Mouse (Mus musculus): ENCODE data around the gene Olfr799. TPM values are rescaled to one million over a fixed set of nuclear protein-coding genes. Genes with fewer than 3 reads are reported as not detected.

Olfr799 gene
- polyA plus RNA-seq (2012; rRNA removed): not detected in 2 replicates

- DNase-seq: no peak
- WGBS: 20% methylated on average over 1 of the region's 1 CpGs
- no peaks in the 10 kb centered on the region for H3K27me3 ChIP-seq (ENCODE audit: control insufficient read depth, insufficient read depth, low read length)
- H3K4me1 ChIP-seq (ENCODE audit: control insufficient read depth, insufficient read depth, low read length): no peaks in the 10 kb centered on the region
- no peak for TF ChIP-seq POLR2A (IDR thresholded peaks at IDR 0.05; ENCODE audit: borderline replicate concordance, insufficient read depth, low read length)
- no peak for TF ChIP-seq CTCF (IDR thresholded peaks at IDR 0.05; ENCODE audit: borderline replicate concordance, insufficient read depth, low read depth, low read length)
- no peak within 1 kb of the TSS for H3K4me3 ChIP-seq (replicated peaks; ENCODE audit: insufficient read depth, low read depth, low read length)
- no peak within 1 kb of the TSS for H3K27ac ChIP-seq (ENCODE audit: insufficient read depth, low read length)
These were observed at the start of gene Olfr799 for GRCm38 (mm10) chr10:129637184-129637583. Gene Olfr799 (plus strand): TSS chr10:129637484.

GRCm38 (mm10) chr10:129612470-129612869 lies 24.8 kb upstream of the Olfr799 start, which contains the start of gene Olfr796:
Gene Olfr796 (minus strand): TSS chr10:129612570.
- no peaks in the 10 kb centered on the region for H3K4me1 ChIP-seq (ENCODE audit: control insufficient read depth, insufficient read depth, low read length)
- no peak for DNase-seq
- 96% methylated on average over 1 of the region's 1 CpGs for whole genome bisulfite sequencing

GRCm38 (mm10) chr10:129621724-129622123 lies 15.6 kb upstream of the Olfr799 start:
- WGBS: 9% methylated on average over 1 of the region's 1 CpGs

More at GRCm38 (mm10) chr10:129612470-129612869, 24.8 kb upstream of the Olfr799 start, which contains the start of gene Olfr796:
- no peaks in the 10 kb centered on the region for H3K27me3 ChIP-seq (ENCODE audit: control insufficient read depth, insufficient read depth, low read length)
- no peak within 1 kb of the TSS for H3K4me3 ChIP-seq (replicated peaks; ENCODE audit: insufficient read depth, low read depth, low read length)
- H3K27ac ChIP-seq (ENCODE audit: insufficient read depth, low read length): no peak within 1 kb of the TSS
- TF ChIP-seq POLR2A (IDR thresholded peaks at IDR 0.05; ENCODE audit: borderline replicate concordance, insufficient read depth, low read length) (no peak), CTCF (IDR thresholded peaks at IDR 0.05; ENCODE audit: borderline replicate concordance, insufficient read depth, low read depth, low read length) (no peak)

DNA sequence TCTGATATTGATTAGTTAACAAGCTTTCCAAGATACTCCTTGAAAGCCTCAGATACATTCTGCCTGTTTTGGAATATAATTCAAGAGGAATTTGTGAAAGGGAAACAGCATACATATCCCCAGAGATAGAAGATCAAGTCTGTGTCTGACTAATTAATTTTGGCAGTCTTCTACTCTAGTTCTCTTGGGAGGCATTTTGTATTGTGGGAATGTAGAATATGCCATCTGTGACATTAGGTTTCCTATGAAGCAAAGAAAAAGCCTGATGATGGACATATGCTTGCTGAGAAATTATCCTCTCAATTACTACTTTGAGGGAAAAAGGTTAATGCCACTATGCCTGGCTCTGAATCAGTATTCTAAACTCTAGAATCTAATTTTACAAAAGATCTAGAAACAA lies 14.0 kb upstream of the Olfr799 start:
- TF ChIP-seq CTCF (IDR thresholded peaks at IDR 0.05; ENCODE audit: borderline replicate concordance, insufficient read depth, low read depth, low read length): no peak
- no peak for TF ChIP-seq POLR2A (IDR thresholded peaks at IDR 0.05; ENCODE audit: borderline replicate concordance, insufficient read depth, low read length)
- H3K4me3 ChIP-seq (replicated peaks; ENCODE audit: insufficient read depth, low read depth, low read length): no peak overlapping the region
- H3K27me3 ChIP-seq (ENCODE audit: control insufficient read depth, insufficient read depth, low read length): no peaks in the 10 kb centered on the region
- H3K4me1 ChIP-seq (ENCODE audit: control insufficient read depth, insufficient read depth, low read length): no peaks in the 10 kb centered on the region
- no peak for DNase-seq
- H3K27ac ChIP-seq (ENCODE audit: insufficient read depth, low read length): no peak overlapping the region

More at GRCm38 (mm10) chr10:129621724-129622123, 15.6 kb upstream of the Olfr799 start:
- DNase-seq: no peak
- H3K27me3 ChIP-seq (ENCODE audit: control insufficient read depth, insufficient read depth, low read length): no peaks in the 10 kb centered on the region
- H3K27ac ChIP-seq (ENCODE audit: insufficient read depth, low read length): no peak overlapping the region
- H3K4me3 ChIP-seq (replicated peaks; ENCODE audit: insufficient read depth, low read depth, low read length): no peak overlapping the region
- no peaks in the 10 kb centered on the region for H3K4me1 ChIP-seq (ENCODE audit: control insufficient read depth, insufficient read depth, low read length)
- no peak for TF ChIP-seq POLR2A (IDR thresholded peaks at IDR 0.05; ENCODE audit: borderline replicate concordance, insufficient read depth, low read length)
- TF ChIP-seq CTCF (IDR thresholded peaks at IDR 0.05; ENCODE audit: borderline replicate concordance, insufficient read depth, low read depth, low read length): no peak

DNA sequence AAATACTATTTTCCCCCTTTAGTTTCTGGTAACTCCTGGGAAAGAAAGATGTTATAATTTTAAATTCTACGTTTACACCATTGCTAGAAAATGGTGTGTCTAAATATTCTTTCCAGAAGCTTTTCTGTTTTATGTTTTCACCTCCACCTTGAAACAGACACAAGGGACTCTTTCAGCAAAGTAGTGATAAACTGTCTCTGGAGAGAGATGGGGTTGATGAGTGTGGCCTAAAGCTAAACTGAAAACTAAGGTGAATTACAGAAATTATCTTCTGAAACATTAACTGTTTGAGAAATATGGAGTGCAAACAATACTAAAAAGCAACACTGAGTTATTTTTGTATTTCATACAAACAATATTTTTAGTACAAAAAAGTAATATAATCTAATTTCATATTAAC lies 9.4 kb upstream of the Olfr799 start, which contains the start of gene Olfr798:
Gene Olfr798, minus strand, starts transcription at position 101 of the 400 bp plus-strand sequence.
- no peak for DNase-seq
- Histone ChIP-seq H3K4me1 (ENCODE audit: control insufficient read depth, insufficient read depth, low read length) (no peaks in the 10 kb centered on the region), H3K27ac (ENCODE audit: insufficient read depth, low read length) (no peak within 1 kb of the TSS), H3K27me3 (ENCODE audit: control insufficient read depth, insufficient read depth, low read length) (no peaks in the 10 kb centered on the region), H3K4me3 (replicated peaks; ENCODE audit: insufficient read depth, low read depth, low read length) (no peak within 1 kb of the TSS)
- no peak for TF ChIP-seq CTCF (IDR thresholded peaks at IDR 0.05; ENCODE audit: borderline replicate concordance, insufficient read depth, low read depth, low read length)
- TF ChIP-seq POLR2A (IDR thresholded peaks at IDR 0.05; ENCODE audit: borderline replicate concordance, insufficient read depth, low read length): no peak
- WGBS: 80% methylated on average over 1 of the region's 1 CpGs

GRCm38 (mm10) chr10:129651763-129652162 lies 14.5 kb downstream of the Olfr799 start:
- WGBS: 95% methylated on average over 1 of the region's 1 CpGs
- Histone ChIP-seq H3K4me3 (replicated peaks; ENCODE audit: insufficient read depth, low read depth, low read length) (no peak overlapping the region), H3K27me3 (ENCODE audit: control insufficient read depth, insufficient read depth, low read length) (no peaks in the 10 kb centered on the region), H3K27ac (ENCODE audit: insufficient read depth, low read length) (no peak overlapping the region), H3K4me1 (ENCODE audit: control insufficient read depth, insufficient read depth, low read length) (no peaks in the 10 kb centered on the region)
- TF ChIP-seq POLR2A (IDR thresholded peaks at IDR 0.05; ENCODE audit: borderline replicate concordance, insufficient read depth, low read length) (no peak), CTCF (IDR thresholded peaks at IDR 0.05; ENCODE audit: borderline replicate concordance, insufficient read depth, low read depth, low read length) (no peak)
- no peak for DNase-seq

- Histone ChIP-seq H3K27me3 (ENCODE audit: control insufficient read depth, insufficient read depth, low read length) (no peaks in the 10 kb centered on the region), H3K27ac (ENCODE audit: insufficient read depth, low read length) (no peak within 1 kb of the TSS), H3K4me3 (replicated peaks; ENCODE audit: insufficient read depth, low read depth, low read length) (no peak within 1 kb of the TSS), H3K4me1 (ENCODE audit: control insufficient read depth, insufficient read depth, low read length) (no peaks in the 10 kb centered on the region)
- TF ChIP-seq CTCF (IDR thresholded peaks at IDR 0.05; ENCODE audit: borderline replicate concordance, insufficient read depth, low read depth, low read length) (no peak), POLR2A (IDR thresholded peaks at IDR 0.05; ENCODE audit: borderline replicate concordance, insufficient read depth, low read length) (no peak)
- no peak for DNase-seq
These were observed 20.1 kb downstream of the Olfr799 start, which contains the start of gene Olfr800 for GRCm38 (mm10) chr10:129657394-129657793. Gene Olfr800 (plus strand): TSS chr10:129657694.

- no peaks in the 10 kb centered on the region for H3K27me3 ChIP-seq (ENCODE audit: control insufficient read depth, insufficient read depth, low read length)
- WGBS: 92% methylated on average over 1 of the region's 1 CpGs
- no peak within 1 kb of the TSS for H3K4me3 ChIP-seq (replicated peaks; ENCODE audit: insufficient read depth, low read depth, low read length)
- no peak for TF ChIP-seq CTCF (IDR thresholded peaks at IDR 0.05; ENCODE audit: borderline replicate concordance, insufficient read depth, low read depth, low read length)
- TF ChIP-seq POLR2A (IDR thresholded peaks at IDR 0.05; ENCODE audit: borderline replicate concordance, insufficient read depth, low read length): no peak
- no peaks in the 10 kb centered on the region for H3K4me1 ChIP-seq (ENCODE audit: control insufficient read depth, insufficient read depth, low read length)
- DNase-seq: no peak
- H3K27ac ChIP-seq (ENCODE audit: insufficient read depth, low read length): no peak within 1 kb of the TSS
These were observed 36.5 kb downstream of the Olfr799 start, which contains the start of gene Olfr801 for GRCm38 (mm10) chr10:129673765-129674164. Gene Olfr801 (minus strand): TSS chr10:129673865.

Measured in cerebellum, adult 2 months (tissue).